In the genomic region with DNA sequence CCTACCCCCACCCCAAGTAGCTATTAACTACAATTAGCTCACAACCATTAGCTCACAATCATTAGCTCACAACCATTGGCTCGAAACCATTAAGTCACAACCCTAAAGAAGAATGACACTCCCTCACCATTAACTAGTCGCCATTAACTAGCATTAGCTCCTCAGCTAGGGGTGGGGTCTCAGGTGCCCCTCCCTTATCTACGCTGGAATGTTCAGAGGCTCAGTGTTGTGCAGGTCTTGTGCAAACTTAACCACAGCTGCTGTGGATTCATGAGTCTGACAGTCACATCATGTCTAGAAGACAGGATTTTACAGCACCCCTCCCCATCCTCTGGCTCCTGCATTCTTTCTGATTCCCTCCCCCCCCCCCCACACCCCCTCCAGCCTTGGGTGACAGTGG, we compare ENCODE assay signal across 31 mouse cellular contexts. TPM values are rescaled to one million over a fixed set of nuclear protein-coding genes. Genes with fewer than 3 reads are reported as not detected.
A peak's percentile ranks its signal among the peaks of the same experiment; 100 is the strongest.
DNase-seq lines count a peak whose midpoint lies in the region; ATAC-seq and TF ChIP-seq lines count a peak whose summit lies in the region.
"Had no signal": no experiment of that assay in that cellular context is flagged by ENCODE, and none has a peak within 500 bp of the region (broad histone marks: within the 10 kb centered on the region; RNA-seq: fewer than 3 reads in every experiment).

No protein-coding gene starts in this region.

- 77% methylated on average over 3 of the region's 3 CpGs for WGBS in heart, embryonic 14.5 days
- WGBS in heart, embryonic 11.5 days (ENCODE audit: insufficient replicate concordance), result 78% methylated on average over 3 of the region's 3 CpGs
- 93% methylated on average over 3 of the region's 3 CpGs for WGBS in midbrain, embryonic 11.5 days
- 94% methylated on average over 3 of the region's 3 CpGs for WGBS in midbrain, postnatal 0 days
- 88% methylated on average over 3 of the region's 3 CpGs for WGBS in embryonic facial prominence, embryonic 10.5 days
- 67% methylated on average over 3 of the region's 3 CpGs for WGBS in neural tube, embryonic 14.5 days

- ATAC-seq in heart, embryonic 14.5 days (ENCODE audit: insufficient number of reproducible peaks, insufficient read depth, low FRiP score, low read depth), result 0 out of 2 replicates have a peak, but pooled peaks have one; percentile 24
- no peak for ATAC-seq in heart, embryonic 11.5 days (replicated peaks; ENCODE audit: insufficient number of reproducible peaks, low FRiP score, low TSS enrichment)
- ATAC-seq in midbrain, embryonic 11.5 days (ENCODE audit: low FRiP score), result 0 out of 2 replicates have a peak, but pooled peaks have one; percentile 16
- no peak for ATAC-seq in midbrain, postnatal 0 days (ENCODE audit: low FRiP score)
- ATAC-seq in neural tube, embryonic 14.5 days (ENCODE audit: low read depth), result 0 out of 2 replicates have a peak, but pooled peaks have one; percentile 6
- ATAC-seq: liver, embryonic 12.5 days; midbrain, embryonic 16.5 days had no signal

- H3K4me1 ChIP-seq in heart, embryonic 14.5 days (ENCODE audit: control insufficient read depth in 2 of 2, insufficient read depth in 2 of 2, low read length in 2 of 2), result peaks cover 2 to 10% of the 10 kb centered on the region in 2 experiments; a peak in 1 of 4 replicates
- no peaks in the 10 kb centered on the region for H3K4me1 ChIP-seq in heart, embryonic 11.5 days (ENCODE audit: control insufficient read depth, insufficient read depth, low read length)
- H3K4me1 ChIP-seq in midbrain, embryonic 11.5 days (ENCODE audit: control insufficient read depth, insufficient read depth, low read length), result no peaks in the 10 kb centered on the region
- H3K4me1 ChIP-seq in midbrain, postnatal 0 days (ENCODE audit: insufficient read depth, low read length), result no peaks in the 10 kb centered on the region
- no peaks in the 10 kb centered on the region for H3K4me1 ChIP-seq in embryonic facial prominence, embryonic 10.5 days
- no peaks in the 10 kb centered on the region for H3K4me1 ChIP-seq in neural tube, embryonic 14.5 days (ENCODE audit: control insufficient read depth, insufficient read depth, low read length)
- H3K4me1 ChIP-seq: embryonic facial prominence, embryonic 12.5 days; limb, embryonic 13.5 days; liver, embryonic 12.5 days had no signal

- H3K4me3 ChIP-seq in heart, embryonic 14.5 days (ENCODE audit: control insufficient read depth in 1 of 2, insufficient read depth in 1 of 2, low read depth in 1 of 2, low read length in 2 of 2), result no peak overlapping the region
- H3K4me3 ChIP-seq in heart, embryonic 11.5 days (ENCODE audit: low read depth, low read length), result no peak overlapping the region
- H3K4me3 ChIP-seq in midbrain, embryonic 11.5 days (ENCODE audit: low read depth, low read length), result no peak overlapping the region
- no peak overlapping the region for H3K4me3 ChIP-seq in midbrain, postnatal 0 days (ENCODE audit: low read depth, low read length)
- H3K4me3 ChIP-seq in embryonic facial prominence, embryonic 10.5 days, result no peak overlapping the region
- H3K4me3 ChIP-seq in neural tube, embryonic 14.5 days (ENCODE audit: low read depth, low read length), result no peak overlapping the region
- H3K4me3 ChIP-seq: embryonic facial prominence, embryonic 12.5 days; heart, embryonic 12.5 days; limb, embryonic 13.5 days; liver, embryonic 12.5 days; myocyte had no signal

- no peak for TF ChIP-seq CTCF in midbrain, postnatal 0 days (IDR thresholded peaks at IDR 0.05)

- H3K9ac ChIP-seq in heart, embryonic 14.5 days (ENCODE audit: low read length), result no peak overlapping the region
- no peak overlapping the region for H3K9ac ChIP-seq in heart, embryonic 11.5 days (ENCODE audit: low read depth, low read length)
- H3K9ac ChIP-seq in midbrain, embryonic 11.5 days (ENCODE audit: low read length), result no peak overlapping the region
- no peak overlapping the region for H3K9ac ChIP-seq in midbrain, postnatal 0 days (replicated peaks; ENCODE audit: low read length, poor library complexity, severe bottlenecking)
- H3K9ac ChIP-seq in neural tube, embryonic 14.5 days (replicated peaks; ENCODE audit: low read depth, low read length), result no peak overlapping the region
- H3K9ac ChIP-seq: embryonic facial prominence, embryonic 12.5 days; heart, embryonic 12.5 days; limb, embryonic 13.5 days; liver, embryonic 12.5 days had no signal

- H3K4me2 ChIP-seq in heart, embryonic 14.5 days (ENCODE audit: low read length), result no peak overlapping the region
- H3K4me2 ChIP-seq in heart, embryonic 11.5 days, result no peak overlapping the region
- no peak overlapping the region for H3K4me2 ChIP-seq in midbrain, embryonic 11.5 days
- H3K4me2 ChIP-seq in midbrain, postnatal 0 days (ENCODE audit: low read depth, low read length, poor library complexity, severe bottlenecking), result no peak overlapping the region
- no peak overlapping the region for H3K4me2 ChIP-seq in neural tube, embryonic 14.5 days (ENCODE audit: low read depth, low read length)
- H3K4me2 ChIP-seq: embryonic facial prominence, embryonic 12.5 days; heart, embryonic 12.5 days; limb, embryonic 13.5 days; liver, embryonic 12.5 days had no signal

- no peaks in the 10 kb centered on the region for H3K9me3 ChIP-seq in heart, embryonic 14.5 days (ENCODE audit: control insufficient read depth, low read length)
- no peaks in the 10 kb centered on the region for H3K9me3 ChIP-seq in heart, embryonic 11.5 days (replicated peaks; ENCODE audit: control insufficient read depth, low read length)
- no peaks in the 10 kb centered on the region for H3K9me3 ChIP-seq in midbrain, embryonic 11.5 days (ENCODE audit: control insufficient read depth, low read length)
- no peaks in the 10 kb centered on the region for H3K9me3 ChIP-seq in midbrain, postnatal 0 days (ENCODE audit: low read length)
- H3K9me3 ChIP-seq in embryonic facial prominence, embryonic 10.5 days, result no peaks in the 10 kb centered on the region
- no peaks in the 10 kb centered on the region for H3K9me3 ChIP-seq in neural tube, embryonic 14.5 days (ENCODE audit: control insufficient read depth, low read length)
- H3K9me3 ChIP-seq: embryonic facial prominence, embryonic 12.5 days; heart, embryonic 12.5 days; limb, embryonic 13.5 days; liver, embryonic 12.5 days had no signal

- DNase-seq in midbrain, embryonic 11.5 days (ENCODE audit: low spot score, missing footprints), result no peak
- no peak for DNase-seq in midbrain, postnatal 0 days (ENCODE audit: low spot score)
- peak; percentile 4 for DNase-seq in embryonic facial prominence, embryonic 10.5 days (ENCODE audit: low spot score)
- no peak for DNase-seq in ovary, postnatal 14 days (ENCODE audit: low spot score)

- no peaks in the 10 kb centered on the region for H3K27me3 ChIP-seq in heart, embryonic 14.5 days (ENCODE audit: control insufficient read depth, insufficient read depth, low read length)
- H3K27me3 ChIP-seq in heart, embryonic 11.5 days (ENCODE audit: control insufficient read depth, insufficient read depth, low read length), result no peaks in the 10 kb centered on the region
- no peaks in the 10 kb centered on the region for H3K27me3 ChIP-seq in midbrain, embryonic 11.5 days (ENCODE audit: control insufficient read depth, insufficient read depth, low read length)
- H3K27me3 ChIP-seq in midbrain, postnatal 0 days (ENCODE audit: insufficient read depth, low read length), result no peaks in the 10 kb centered on the region
- H3K27me3 ChIP-seq in embryonic facial prominence, embryonic 10.5 days (replicated peaks; ENCODE audit: low read depth, poor library complexity, severe bottlenecking), result no peaks in the 10 kb centered on the region
- H3K27me3 ChIP-seq in neural tube, embryonic 14.5 days (ENCODE audit: control insufficient read depth, insufficient read depth, low read length), result no peaks in the 10 kb centered on the region
- H3K27me3 ChIP-seq: embryonic facial prominence, embryonic 12.5 days; heart, embryonic 12.5 days; limb, embryonic 13.5 days; liver, embryonic 12.5 days had no signal

- H3K36me3 ChIP-seq in heart, embryonic 14.5 days (ENCODE audit: control insufficient read depth, insufficient read depth, low read length), result no peaks in the 10 kb centered on the region
- no peaks in the 10 kb centered on the region for H3K36me3 ChIP-seq in heart, embryonic 11.5 days (ENCODE audit: control insufficient read depth, insufficient read depth, low read length)
- no peaks in the 10 kb centered on the region for H3K36me3 ChIP-seq in midbrain, embryonic 11.5 days (ENCODE audit: control insufficient read depth, insufficient read depth, low read length)
- H3K36me3 ChIP-seq in midbrain, postnatal 0 days (ENCODE audit: insufficient read depth, low read length), result no peaks in the 10 kb centered on the region
- H3K36me3 ChIP-seq in embryonic facial prominence, embryonic 10.5 days (replicated peaks), result no peaks in the 10 kb centered on the region
- H3K36me3 ChIP-seq in neural tube, embryonic 14.5 days (ENCODE audit: control insufficient read depth, insufficient read depth, low read length), result no peaks in the 10 kb centered on the region
- H3K36me3 ChIP-seq: embryonic facial prominence, embryonic 12.5 days; heart, embryonic 12.5 days; limb, embryonic 13.5 days; liver, embryonic 12.5 days had no signal

- no peak overlapping the region for H3K27ac ChIP-seq in heart, embryonic 14.5 days (replicated peaks in 1 of 2; ENCODE audit: control insufficient read depth in 1 of 2, insufficient read depth in 1 of 2, low read depth in 2 of 2, low read length in 2 of 2)
- no peak overlapping the region for H3K27ac ChIP-seq in heart, embryonic 11.5 days (ENCODE audit: low read depth, low read length)
- H3K27ac ChIP-seq in midbrain, embryonic 11.5 days (ENCODE audit: low read depth, low read length), result no peak overlapping the region
- H3K27ac ChIP-seq in midbrain, postnatal 0 days (ENCODE audit: low read depth, low read length), result no peak overlapping the region
- H3K27ac ChIP-seq in embryonic facial prominence, embryonic 10.5 days (replicated peaks), result no peak overlapping the region
- H3K27ac ChIP-seq in neural tube, embryonic 14.5 days (ENCODE audit: low read depth, low read length), result no peak overlapping the region
- H3K27ac ChIP-seq: embryonic facial prominence, embryonic 12.5 days; limb, embryonic 13.5 days; liver, embryonic 12.5 days had no signal

RNA-seq across cellular contexts. Expression of a gene that starts 12.8 kb away (rescaled TPM):
- 0.11 and 0.18 TPM in 2 replicates for polyA plus RNA-seq in heart, embryonic 14.5 days (2014; fragmentation: Nextera tagmentation; extraction: Ambion mirVana)
- polyA plus RNA-seq in heart, embryonic 11.5 days (2014; fragmentation: Nextera tagmentation; extraction: Ambion mirVana), result 0.13 and 0.39 TPM in 2 replicates
- polyA plus RNA-seq in midbrain, embryonic 11.5 days (2014; fragmentation: Nextera tagmentation; extraction: Ambion mirVana), result 0.07 TPM in 1 of 2 replicates, not detected in the other
- total RNA-seq in midbrain, postnatal 0 days (2014; rRNA removed), result 0.16 TPM in 1 of 2 replicates, not detected in the other
- 0.05 and 0.11 TPM in 2 replicates for polyA plus RNA-seq in midbrain, postnatal 0 days (2015; fragmentation: Nextera tagmentation; extraction: Ambion mirVana)
- 0.05 TPM in 1 of 2 replicates, not detected in the other for polyA plus RNA-seq in embryonic facial prominence, embryonic 10.5 days (2016; fragmentation: Nextera tagmentation; extraction: Ambion mirVana)
- 0.07 and 0.12 TPM in 2 replicates for polyA plus RNA-seq in neural tube, embryonic 14.5 days (2014; fragmentation: Nextera tagmentation; extraction: Ambion mirVana)
- total RNA-seq: adrenal gland, postnatal 10 days; CH12.LX; ES-E14; gastrocnemius, postnatal 10 days; granulocyte monocyte progenitor cell, adult 5-6 weeks; layer of hippocampus, adult 8-10 months; layer of hippocampus, postnatal 25 days; left cerebral cortex, adult 8-10 months; left cerebral cortex, postnatal 36 days; megakaryocyte, adult 5-6 weeks; neutrophil, adult 5-6 weeks had no signal
- polyA plus RNA-seq: C2C12; heart, embryonic 12.5 days; hindbrain, embryonic 11.5 days; kidney, embryonic 16.5 days; liver, embryonic 12.5 days; myocyte had no signal

RNA-seq across cellular contexts. Expression of a gene that starts 32.8 kb away (rescaled TPM):
- polyA plus RNA-seq in heart, embryonic 14.5 days (2014; fragmentation: Nextera tagmentation; extraction: Ambion mirVana), result not detected in 2 replicates
- not detected in 2 replicates for polyA plus RNA-seq in heart, embryonic 11.5 days (2014; fragmentation: Nextera tagmentation; extraction: Ambion mirVana)
- not detected in 2 replicates for polyA plus RNA-seq in midbrain, embryonic 11.5 days (2014; fragmentation: Nextera tagmentation; extraction: Ambion mirVana)
- total RNA-seq in midbrain, postnatal 0 days (2014; rRNA removed), result not detected in 2 replicates
- polyA plus RNA-seq in midbrain, postnatal 0 days (2015; fragmentation: Nextera tagmentation; extraction: Ambion mirVana), result not detected in 2 replicates
- not detected in 2 replicates for polyA plus RNA-seq in embryonic facial prominence, embryonic 10.5 days (2016; fragmentation: Nextera tagmentation; extraction: Ambion mirVana)
- polyA plus RNA-seq in neural tube, embryonic 14.5 days (2014; fragmentation: Nextera tagmentation; extraction: Ambion mirVana), result not detected in 2 replicates
- total RNA-seq: adrenal gland, postnatal 10 days; CH12.LX; ES-E14; gastrocnemius, postnatal 10 days; granulocyte monocyte progenitor cell, adult 5-6 weeks; heart, postnatal 14 days; layer of hippocampus, adult 8-10 months; layer of hippocampus, postnatal 25 days; left cerebral cortex, adult 8-10 months; left cerebral cortex, postnatal 36 days; megakaryocyte, adult 5-6 weeks; neutrophil, adult 5-6 weeks had no signal
- polyA plus RNA-seq: C2C12; embryonic facial prominence, embryonic 12.5 days; heart, embryonic 12.5 days; hindbrain, embryonic 11.5 days; hindbrain, embryonic 16.5 days; intestine, embryonic 14.5 days; kidney, embryonic 16.5 days; limb, embryonic 13.5 days; liver, embryonic 12.5 days; midbrain, embryonic 16.5 days; myocyte; stomach, embryonic 16.5 days had no signal

RNA-seq across cellular contexts. Expression of a gene that starts 36.4 kb away (rescaled TPM):
- polyA plus RNA-seq in heart, embryonic 14.5 days (2014; fragmentation: Nextera tagmentation; extraction: Ambion mirVana), result not detected in 2 replicates
- not detected in 2 replicates for polyA plus RNA-seq in heart, embryonic 11.5 days (2014; fragmentation: Nextera tagmentation; extraction: Ambion mirVana)
- not detected in 2 replicates for polyA plus RNA-seq in midbrain, embryonic 11.5 days (2014; fragmentation: Nextera tagmentation; extraction: Ambion mirVana)
- not detected in 2 replicates for total RNA-seq in midbrain, postnatal 0 days (2014; rRNA removed)
- polyA plus RNA-seq in midbrain, postnatal 0 days (2015; fragmentation: Nextera tagmentation; extraction: Ambion mirVana), result 0.35 TPM in 1 of 2 replicates, not detected in the other
- not detected in 2 replicates for polyA plus RNA-seq in embryonic facial prominence, embryonic 10.5 days (2016; fragmentation: Nextera tagmentation; extraction: Ambion mirVana)
- polyA plus RNA-seq in neural tube, embryonic 14.5 days (2014; fragmentation: Nextera tagmentation; extraction: Ambion mirVana), result not detected in 2 replicates
- total RNA-seq: adrenal gland, postnatal 10 days; CH12.LX; gastrocnemius, postnatal 10 days; granulocyte monocyte progenitor cell, adult 5-6 weeks; heart, postnatal 14 days; layer of hippocampus, adult 8-10 months; layer of hippocampus, postnatal 25 days; left cerebral cortex, adult 8-10 months; left cerebral cortex, postnatal 36 days; megakaryocyte, adult 5-6 weeks; neutrophil, adult 5-6 weeks had no signal
- polyA plus RNA-seq: C2C12; embryonic facial prominence, embryonic 12.5 days; heart, embryonic 12.5 days; hindbrain, embryonic 11.5 days; intestine, embryonic 14.5 days; kidney, embryonic 16.5 days; limb, embryonic 13.5 days; liver, embryonic 12.5 days; midbrain, embryonic 16.5 days; myocyte; stomach, embryonic 16.5 days had no signal

Comparison
In these comparisons a context has a peak if more than half of its experiments do, and no peak if none do; other contexts are left out.
1. ATAC-seq: peak in heart, embryonic 14.5 days (single experiment), midbrain, embryonic 11.5 days (single experiment) and neural tube, embryonic 14.5 days (single experiment); none in heart, embryonic 11.5 days (single experiment) and midbrain, postnatal 0 days (single experiment).